Mouse (Mus musculus): ENCODE results near the gene Gm20538.

The Gm20538 gene

DNA sequence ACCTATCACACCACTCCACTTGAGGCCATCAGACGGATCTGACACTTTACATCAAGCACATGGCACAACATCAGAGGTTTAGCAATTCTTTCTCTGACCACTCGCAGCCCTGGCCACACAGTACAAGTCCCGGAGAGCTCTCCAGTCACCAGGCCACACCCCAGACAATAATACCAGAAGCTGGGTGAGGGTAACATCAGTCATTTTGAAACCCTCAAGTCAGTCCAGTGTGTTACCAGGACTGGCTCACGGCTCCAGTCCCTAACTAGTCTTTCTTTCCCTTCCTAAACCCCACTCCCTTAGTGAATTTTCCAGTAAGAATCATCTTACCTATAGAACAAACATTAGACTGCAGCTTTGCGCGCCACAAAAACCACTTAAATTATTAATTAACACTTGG, 22.6 kb downstream of the Gm20538 start:
- no peak for DNase-seq (ENCODE audit: low spot score)

DNA sequence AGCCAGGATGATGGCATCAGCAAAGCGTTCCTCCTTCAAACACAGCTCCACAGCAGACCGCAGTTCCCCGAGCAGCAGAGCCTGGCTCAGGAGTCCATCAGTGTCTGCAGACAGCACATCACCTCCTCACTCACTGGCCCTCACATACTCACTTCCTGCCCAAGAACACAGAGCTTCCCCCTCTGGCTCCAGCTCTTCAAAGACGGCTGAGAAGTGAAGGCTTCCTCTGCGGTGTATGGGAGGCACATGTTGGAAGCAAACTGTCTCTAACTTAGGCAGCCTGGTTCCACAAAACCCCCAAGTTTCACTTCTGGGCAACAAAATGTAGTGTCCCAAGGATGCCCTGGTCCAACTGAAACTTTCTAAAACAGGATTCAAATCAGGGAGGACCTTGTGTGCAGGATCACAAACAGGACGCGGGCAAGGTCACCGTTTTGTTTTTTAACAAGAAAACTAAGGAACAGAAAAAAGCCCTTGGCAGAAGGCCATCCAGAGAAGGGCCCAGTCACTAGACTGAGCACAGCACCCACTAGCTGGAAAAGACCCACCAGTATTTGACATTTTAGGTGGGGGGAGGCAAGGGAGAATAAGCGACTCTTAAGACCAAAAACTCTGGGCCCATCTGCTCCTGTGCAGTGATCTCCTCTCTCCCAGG, 27.0 kb downstream of the Gm20538 start:
- no peak for DNase-seq (ENCODE audit: low spot score)

DNA sequence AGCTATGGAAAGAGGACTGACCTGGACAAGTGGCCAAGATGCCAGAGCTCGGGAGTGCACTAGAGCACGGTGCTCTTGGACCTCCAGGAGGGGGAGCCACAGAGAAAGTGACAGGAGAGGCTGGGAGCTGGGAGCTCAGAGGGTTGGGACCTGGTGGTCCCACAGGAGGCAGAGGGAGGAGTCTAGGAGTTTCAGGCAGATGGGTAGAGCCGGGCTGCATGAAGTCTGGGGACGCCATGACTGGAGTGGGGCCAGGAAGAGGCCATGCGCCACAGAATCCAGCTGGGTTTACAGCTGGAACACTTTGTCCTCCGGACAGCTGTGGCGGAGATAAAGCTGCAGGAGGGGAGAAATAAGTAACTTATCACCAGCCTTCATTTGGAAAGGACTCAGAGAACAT, 33.5 kb downstream of the Gm20538 start:
- DNase-seq (ENCODE audit: low spot score), result no peak

DNA sequence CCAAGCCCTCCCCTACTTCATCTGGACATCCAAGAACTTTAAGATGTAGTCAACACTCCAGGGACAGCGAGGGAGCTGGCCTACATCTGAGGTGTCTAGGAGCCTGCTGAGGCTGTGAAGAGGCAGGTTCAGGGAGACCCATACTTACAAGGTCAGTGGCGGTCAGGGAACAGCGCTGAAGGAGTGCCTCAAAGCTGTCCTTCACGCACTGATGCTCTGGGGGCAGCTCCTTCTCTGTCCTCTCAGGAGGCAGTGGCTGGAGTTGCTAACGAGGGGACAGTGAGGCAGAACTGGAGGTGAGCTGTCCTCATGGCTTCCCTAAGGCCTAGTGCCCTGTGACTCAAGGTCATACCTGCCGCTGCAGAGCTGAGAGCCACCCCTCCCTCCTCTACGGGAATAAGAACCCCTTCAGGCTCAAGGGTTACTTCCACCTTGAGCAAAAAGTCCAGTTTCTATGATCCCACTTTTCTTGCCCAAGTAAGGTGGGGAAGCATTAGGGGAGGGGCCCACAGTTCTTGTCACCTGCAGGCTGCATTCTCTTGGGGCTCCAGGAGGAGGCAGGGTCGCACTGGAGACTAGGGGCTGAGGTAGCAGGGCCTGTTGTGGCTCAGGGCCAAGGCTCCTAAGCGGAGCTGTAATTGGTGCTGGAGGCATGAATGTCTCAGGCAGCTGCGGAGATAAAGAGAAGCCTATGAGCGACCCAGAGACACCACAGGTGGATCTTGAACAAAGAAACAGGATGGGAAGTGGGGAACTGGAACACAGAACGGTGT, 34.4 kb downstream of the Gm20538 start:
- DNase-seq (ENCODE audit: low spot score), result no peak

DNA sequence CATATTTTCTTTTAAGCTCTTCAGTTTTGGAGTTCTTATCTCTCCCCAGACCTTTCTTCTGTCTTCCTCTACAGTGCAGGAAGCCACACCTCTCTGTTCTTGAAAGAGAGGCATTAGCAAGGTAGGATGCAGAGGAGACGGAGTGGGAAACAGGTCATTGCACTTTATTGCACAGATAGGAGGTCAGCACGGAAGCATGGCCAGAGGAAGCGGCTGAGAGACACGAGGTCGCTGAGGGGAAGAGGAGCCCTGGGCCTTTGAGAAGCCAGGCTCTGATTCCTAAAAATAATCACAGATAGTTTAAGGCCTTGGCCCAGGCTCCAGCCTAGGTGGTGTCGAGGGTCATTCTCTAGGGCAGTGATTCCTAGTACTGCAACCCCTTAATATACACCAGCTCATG, 36.9 kb downstream of the Gm20538 start:
- no peak for DNase-seq (ENCODE audit: low spot score)

GRCm38 (mm10) chr19:44514521-44515451, 37.8 kb downstream of the Gm20538 start:
- no peak for DNase-seq (ENCODE audit: low spot score)

GRCm38 (mm10) chr19:44513921-44514482, 38.6 kb downstream of the Gm20538 start:
- DNase-seq (ENCODE audit: low spot score), result no peak

- no peak for DNase-seq (ENCODE audit: low spot score)
Measured at GRCm38 (mm10) chr19:44513054-44513833, 39.4 kb downstream of the Gm20538 start.

- no peak for DNase-seq (ENCODE audit: low spot score)
Measured at GRCm38 (mm10) chr19:44512601-44513000, 40.0 kb downstream of the Gm20538 start.

DNA sequence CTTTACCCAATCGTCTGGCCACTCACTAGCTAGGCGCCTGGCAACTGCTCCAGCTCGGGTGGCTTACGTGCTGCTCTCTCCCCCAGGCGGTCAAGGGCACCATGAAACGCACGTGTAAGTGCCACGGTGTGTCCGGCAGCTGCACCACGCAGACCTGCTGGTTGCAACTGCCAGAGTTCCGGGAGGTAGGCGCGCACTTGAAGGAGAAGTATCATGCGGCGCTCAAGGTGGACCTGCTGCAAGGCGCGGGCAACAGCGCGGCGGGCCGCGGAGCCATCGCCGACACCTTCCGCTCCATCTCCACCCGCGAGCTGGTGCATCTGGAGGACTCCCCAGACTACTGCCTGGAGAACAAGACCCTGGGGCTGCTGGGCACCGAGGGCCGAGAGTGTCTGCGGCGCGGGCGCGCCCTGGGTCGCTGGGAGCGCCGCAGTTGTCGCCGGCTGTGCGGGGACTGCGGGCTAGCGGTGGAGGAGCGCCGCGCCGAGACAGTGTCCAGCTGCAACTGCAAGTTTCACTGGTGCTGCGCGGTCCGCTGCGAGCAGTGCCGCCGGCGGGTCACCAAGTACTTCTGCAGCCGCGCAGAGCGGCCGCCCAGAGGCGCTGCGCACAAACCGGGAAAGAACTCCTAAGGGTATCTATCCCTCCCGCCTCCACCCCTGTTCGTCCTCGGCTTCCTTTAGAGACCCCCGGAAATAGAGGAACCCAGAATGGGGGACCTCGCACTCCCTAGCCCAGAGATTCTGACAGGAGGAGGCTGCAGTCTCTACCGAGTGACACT, 41.0 kb downstream of the Gm20538 start:
- no peak for DNase-seq (ENCODE audit: low spot score)

- DNase-seq (ENCODE audit: low spot score), result no peak
Measured at GRCm38 (mm10) chr19:44510534-44511175, 42.0 kb downstream of the Gm20538 start.

DNA sequence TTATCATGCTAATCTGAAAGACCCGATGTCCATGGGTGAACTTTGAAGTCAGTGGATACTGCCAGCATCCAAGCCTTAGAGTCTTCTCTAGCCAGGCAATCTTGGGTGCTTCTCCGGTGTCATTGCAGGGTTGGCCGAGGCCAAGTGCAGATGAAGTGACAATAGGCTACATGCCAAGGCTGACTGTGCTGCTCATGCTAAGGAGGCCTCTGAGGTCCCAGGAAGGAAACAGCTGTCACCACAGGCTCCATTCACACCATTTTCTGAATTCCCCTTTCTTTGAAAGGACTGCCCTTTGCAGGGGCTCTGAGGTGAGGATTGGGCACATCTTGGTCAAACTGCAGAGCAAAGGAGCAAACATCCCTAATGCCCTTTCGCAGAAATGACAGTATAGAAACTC, 49.9 kb downstream of the Gm20538 start:
- no peak for DNase-seq (ENCODE audit: low spot score)

DNA sequence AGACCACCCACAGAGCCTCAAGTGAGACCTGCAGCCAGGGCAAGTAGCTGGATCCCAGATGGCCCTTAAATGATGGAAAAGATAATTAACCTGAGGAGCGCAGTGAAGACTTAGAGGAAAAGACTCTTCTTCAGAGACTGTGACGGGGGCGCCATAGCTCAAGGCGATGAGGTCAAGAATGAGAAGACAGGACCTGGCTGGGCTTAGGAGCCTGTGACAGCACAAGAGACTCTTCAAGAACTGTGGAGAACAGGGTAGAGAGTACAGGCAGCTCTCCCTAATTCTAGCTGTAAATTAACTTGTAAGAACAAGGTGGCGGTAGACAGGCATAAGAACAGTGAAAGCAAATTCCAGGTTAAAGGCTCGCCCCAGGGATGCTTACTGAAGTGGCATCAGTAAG, 50.7 kb downstream of the Gm20538 start:
- no peak for DNase-seq (ENCODE audit: low spot score)

DNA sequence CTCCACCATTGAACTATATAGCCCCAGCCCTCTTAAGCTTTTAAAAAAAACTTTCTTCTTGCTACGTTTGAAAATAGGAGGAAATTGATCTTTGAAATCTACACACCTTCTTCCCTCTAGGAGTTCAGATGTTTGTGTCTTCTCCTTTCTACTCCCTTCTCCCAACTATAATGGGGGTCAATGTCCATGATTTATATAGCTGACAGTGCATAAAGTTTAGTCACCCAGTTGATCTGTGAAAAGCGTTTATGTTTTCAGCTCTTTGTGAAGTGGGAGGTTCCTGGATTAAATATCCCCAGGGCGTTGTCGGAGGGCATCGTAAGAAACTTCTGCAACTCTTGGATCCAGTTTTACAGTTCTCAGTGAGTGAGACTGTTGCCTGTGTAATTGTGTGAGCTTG, 52.4 kb downstream of the Gm20538 start:
- DNase-seq (ENCODE audit: low spot score), result no peak

DNA sequence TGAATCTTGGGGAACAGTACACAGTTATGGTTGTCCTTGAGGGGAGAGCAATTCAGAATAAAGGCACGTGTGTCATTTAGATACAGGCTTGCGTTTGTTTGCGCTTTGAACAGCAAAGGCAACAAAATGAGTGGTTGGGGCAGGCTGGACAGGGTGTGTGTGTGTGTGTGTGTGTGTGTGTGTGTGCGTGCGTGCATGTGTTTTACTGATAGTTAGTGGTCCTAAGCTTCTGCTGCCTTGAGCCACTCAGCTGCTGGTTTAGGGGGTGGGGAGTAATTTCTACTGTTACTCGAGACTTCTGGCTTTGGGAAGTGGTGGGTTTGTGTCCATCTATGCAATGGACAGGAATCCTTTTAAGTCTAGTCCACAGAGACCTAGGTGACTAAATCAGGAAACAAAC, 53.7 kb downstream of the Gm20538 start:
- DNase-seq (ENCODE audit: low spot score), result no peak

DNA sequence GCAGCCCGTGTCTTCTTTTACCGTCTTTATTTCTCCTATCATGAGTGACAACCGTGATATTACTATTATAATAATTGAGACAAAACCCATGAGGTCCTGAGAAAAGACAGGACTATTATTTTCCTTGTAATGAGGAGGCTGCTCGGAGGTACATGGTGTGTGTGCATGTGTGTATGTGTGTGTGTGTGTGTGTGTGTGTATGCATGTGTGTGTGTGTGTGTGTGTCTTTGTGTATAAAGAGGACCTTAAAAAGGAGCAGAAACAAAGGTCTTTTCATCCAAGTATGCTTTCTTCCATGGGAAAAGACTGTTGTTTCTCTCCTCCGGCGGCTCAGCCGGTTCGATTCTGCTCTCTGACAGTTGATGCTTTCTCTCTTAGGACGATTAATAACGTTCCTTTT, 55.7 kb downstream of the Gm20538 start:
- no peak for DNase-seq (ENCODE audit: low spot score)

- no peak for DNase-seq (ENCODE audit: low spot score)
Measured at GRCm38 (mm10) chr19:44496511-44496910, 56.1 kb downstream of the Gm20538 start.

All from layer of hippocampus, adult 11-12 months (tissue).